Mouse (Mus musculus): Measurements from ENCODE around the gene Etl4.

DNA sequence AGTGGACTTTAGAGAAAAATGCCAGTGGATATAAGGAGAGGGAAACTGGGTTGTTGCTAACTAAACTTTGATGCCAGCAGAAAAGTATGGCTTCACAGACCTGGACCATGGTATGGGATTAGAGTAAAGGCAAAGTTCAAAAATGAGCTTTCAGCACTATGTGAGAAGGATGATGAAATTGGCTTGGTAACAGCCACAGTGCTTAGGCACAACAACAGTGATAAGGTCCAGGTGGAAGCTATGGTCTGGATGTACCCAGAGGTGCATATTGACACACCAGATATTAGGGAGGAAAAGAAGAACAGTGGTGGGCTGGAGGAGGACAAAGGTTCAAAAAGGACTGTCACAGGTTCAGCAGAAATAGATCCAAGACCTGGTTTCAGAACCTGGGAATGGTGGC lies 631.7 kb downstream of the Etl4 start:
- no peak for TF ChIP-seq CTCF (IDR thresholded peaks at IDR 0.05; ENCODE audit: low read depth, low read length)
- TF ChIP-seq POLR2A (IDR thresholded peaks at IDR 0.05; ENCODE audit: insufficient read depth, low read length), result no peak
